In genomic region chr8:88662401-88662821, GRCm38 (mm10) we compare ENCODE assay signal across 17 mouse cellular contexts. TPM values are rescaled to one million over a fixed set of nuclear protein-coding genes. Genes with fewer than 3 reads are reported as not detected.
DNase-seq lines count a peak whose midpoint lies in the region; TF ChIP-seq lines count a peak whose summit lies in the region.
"Had no signal": no experiment of that assay in that cellular context is flagged by ENCODE, and none has a peak within 500 bp of the region (broad histone marks: within the 10 kb centered on the region; RNA-seq: fewer than 3 reads in every experiment).

No protein-coding gene starts in this region.

- peak; percentile 13 to 53 for DNase-seq in heart, adult 9 months (ENCODE audit: low spot score in 2 of 2)
- no peak for DNase-seq in heart, postnatal 36 days
- DNase-seq in lung, postnatal 14 days = peak; percentile 18
- peak; percentile 23 for DNase-seq in spleen, adult 12 weeks (ENCODE audit: low spot score)
- DNase-seq in frontal cortex, postnatal 14 days (ENCODE audit: low spot score in 2 of 2) = no peak
- DNase-seq in right cerebral cortex, postnatal 10 days (ENCODE audit: low spot score in 2 of 2) = no peak
- DNase-seq in T-cell, adult 2 months (ENCODE audit: low spot score) = no peak
- DNase-seq: adrenal gland, postnatal 14 days; cerebellum, adult 2 months; kidney, adult 9 months; right cerebral cortex, postnatal 25 days had no signal

- no peak overlapping the region for H3K4me3 ChIP-seq in bone marrow, adult 2 months (replicated peaks; ENCODE audit: control insufficient read depth, low read depth, low read length)
- H3K4me3 ChIP-seq: heart, embryonic 12.5 days; limb, embryonic 12.5 days; midbrain, embryonic 12.5 days; neural tube, embryonic 15.5 days had no signal

- peak overlapping the region; percentile 86 for H3K27ac ChIP-seq in bone marrow, adult 2 months (ENCODE audit: control insufficient read depth, insufficient read depth, low read depth, low read length, poor library complexity)
- H3K27ac ChIP-seq: hindbrain, embryonic 14.5 days; limb, embryonic 12.5 days; midbrain, embryonic 12.5 days; neural tube, embryonic 15.5 days had no signal

- TF ChIP-seq POLR2A in bone marrow, adult 2 months (IDR thresholded peaks at IDR 0.05; ENCODE audit: borderline replicate concordance, control insufficient read depth, low read depth, low read length) = no peak

- TF ChIP-seq CTCF in bone marrow, adult 2 months (IDR thresholded peaks at IDR 0.05; ENCODE audit: control insufficient read depth, insufficient read depth, low read length) = no peak

- 5% methylated on average over 6 of the region's 6 CpGs for WGBS in bone marrow, adult 2 months

- peaks cover 9% of the 10 kb centered on the region for H3K4me1 ChIP-seq in bone marrow, adult 2 months (ENCODE audit: control insufficient read depth, insufficient read depth, low read length)
- H3K4me1 ChIP-seq: heart, embryonic 12.5 days had no signal

- intact Hi-C loops in heart, postnatal 36 days (cut with DNase I) = no loop called here

RNA-seq across cellular contexts. Expression of gene Nod2, which starts 15.3 kb away (rescaled TPM):
- total RNA-seq in heart, postnatal 36 days (2021) = 1 to 10 TPM; 1.1 to 1.4 TPM
- polyA plus RNA-seq in bone marrow, adult 2 months (2011; ENCODE audit: insufficient read depth, insufficient read length, low replicate concordance, missing spikeins) = 2.6 TPM in 1 of 2 replicates, not detected in the other

RNA-seq across cellular contexts. Expression of gene Snx20, which starts 26.5 kb away (rescaled TPM):
- 1 to 10 TPM in 1 of 2 experiments, under 1 TPM in 1; 0.94 to 1.6 TPM for total RNA-seq in heart, postnatal 36 days (2021)
- 7.9 and 18.6 TPM in 2 replicates for polyA plus RNA-seq in bone marrow, adult 2 months (2011; ENCODE audit: insufficient read depth, insufficient read length, low replicate concordance, missing spikeins)

RNA-seq across cellular contexts. Expression of gene Cyld, which starts 34.4 kb away (rescaled TPM):
- 10 to 100 TPM; 25.4 to 31.5 TPM for total RNA-seq in heart, postnatal 36 days (2021)
- polyA plus RNA-seq in bone marrow, adult 2 months (2011; ENCODE audit: insufficient read depth, insufficient read length, low replicate concordance, missing spikeins) = 7.5 and 10.9 TPM in 2 replicates

Comparison
In these comparisons a context has a peak if more than half of its experiments do, and no peak if none do; other contexts are left out.
1. DNase-seq: peak in heart, adult 9 months (2 of 2), lung, postnatal 14 days (single experiment) and spleen, adult 12 weeks (single experiment); none in heart, postnatal 36 days (0 of 2), frontal cortex, postnatal 14 days (0 of 2), right cerebral cortex, postnatal 10 days (0 of 2) and T-cell, adult 2 months (single experiment).